Mouse (Mus musculus) left cerebral cortex, adult 18-20 months (tissue): ENCODE data around the gene Osbpl5. TPM values are rescaled to one million over a fixed set of nuclear protein-coding genes. Genes with fewer than 3 reads are reported as not detected.
"Not testable (repeated sequence)": the region's sequence is repeated elsewhere in the genome, so short reads cannot be mapped to it uniquely, and the experiment has no call there.

Experiments
- DNase-seq, 2 experiments: peaks; one replicate each; pipeline ENCODE4 v3.0.0; 2021 to 2022; ENCODE audit warnings: low spot score in 2 of 2, mixed read lengths in 1 of 2
- total RNA-seq, 2 experiments: library from RNA; stranded (reverse); gene quantifications; 2 replicates each; pipeline ENCODE4 v1.2.3; 2021

Osbpl5 gene
- total RNA-seq, 2 experiments from 2014 or later = 34.1 to 36.6 TPM

DNA sequence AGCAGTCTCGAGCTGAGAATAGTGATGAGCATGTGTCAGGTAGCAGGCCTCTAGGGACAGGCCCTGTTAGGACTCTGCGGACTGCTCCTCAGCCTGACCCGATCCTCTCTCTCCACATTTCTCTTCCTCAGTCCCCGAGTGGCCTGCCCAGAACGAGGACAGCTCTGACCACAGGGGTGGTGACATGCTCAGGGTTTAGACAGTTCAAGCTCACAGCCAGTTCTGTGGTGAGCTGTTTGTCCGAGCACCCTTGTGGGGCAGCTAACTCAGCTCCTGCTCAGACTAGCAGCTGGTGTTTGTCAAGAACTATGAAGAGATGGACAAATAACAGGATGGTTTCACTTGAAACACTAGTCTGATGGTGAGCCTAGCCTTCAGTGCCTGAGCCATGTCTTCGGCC is 45.4 kb downstream of the Osbpl5 start:
- no peak for DNase-seq

DNA sequence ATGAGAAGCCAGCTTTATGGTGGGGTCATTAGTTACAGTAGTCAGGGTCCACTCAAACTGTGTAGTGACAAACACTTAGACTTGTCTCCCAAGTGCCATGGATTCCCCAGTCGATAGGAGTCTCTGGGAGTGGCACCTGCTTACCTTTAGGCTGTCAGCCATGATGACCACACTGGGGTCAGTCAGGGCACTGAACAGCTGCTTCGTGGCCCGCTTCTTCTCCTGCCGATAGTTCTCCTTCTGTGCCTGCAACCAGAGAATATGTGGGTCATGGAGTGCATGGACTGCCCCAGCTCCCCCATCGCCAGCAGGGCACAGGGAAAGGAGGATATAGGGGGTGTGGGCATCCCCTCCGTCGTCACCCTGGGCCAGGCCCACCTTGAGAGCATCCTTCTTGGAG is 47.4 kb downstream of the Osbpl5 start:
- DNase-seq = no peak

DNA sequence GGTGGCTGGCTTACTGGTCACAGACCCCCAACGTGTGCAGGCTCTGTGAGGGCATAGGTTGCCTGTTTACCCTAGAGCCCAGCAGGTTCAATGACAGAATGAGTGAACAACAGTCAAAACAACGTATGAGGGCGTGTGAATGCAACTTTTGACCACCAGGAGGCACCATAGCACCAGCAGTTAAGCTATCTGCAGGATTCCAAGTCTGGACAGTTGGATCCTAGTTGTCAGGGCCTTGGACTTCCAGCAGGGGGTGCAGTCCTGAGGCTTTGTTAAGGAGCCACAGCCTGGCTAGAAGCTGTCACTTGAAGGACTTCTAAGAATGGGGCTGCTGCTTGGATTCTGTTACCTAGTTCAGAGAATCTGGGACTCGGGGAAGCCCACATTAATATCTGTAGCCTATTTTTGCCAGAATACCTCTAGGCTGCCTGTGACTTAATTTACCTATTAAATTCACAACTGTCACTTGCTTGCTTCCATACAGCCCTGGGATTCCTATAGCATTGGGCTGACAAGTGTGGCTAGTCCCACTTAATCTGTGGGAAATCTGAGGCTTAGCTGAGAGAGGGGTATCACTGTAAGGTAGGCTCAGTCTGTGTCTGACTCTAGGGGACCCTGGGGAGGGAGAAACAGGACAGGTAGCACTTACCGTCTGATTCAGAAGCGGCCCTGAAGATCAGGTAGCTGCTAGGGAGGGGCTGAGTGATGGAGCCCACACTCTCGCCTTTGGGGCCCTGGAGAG is 49.9 kb downstream of the Osbpl5 start:
- peak; percentile 91 to 95 for DNase-seq

DNA sequence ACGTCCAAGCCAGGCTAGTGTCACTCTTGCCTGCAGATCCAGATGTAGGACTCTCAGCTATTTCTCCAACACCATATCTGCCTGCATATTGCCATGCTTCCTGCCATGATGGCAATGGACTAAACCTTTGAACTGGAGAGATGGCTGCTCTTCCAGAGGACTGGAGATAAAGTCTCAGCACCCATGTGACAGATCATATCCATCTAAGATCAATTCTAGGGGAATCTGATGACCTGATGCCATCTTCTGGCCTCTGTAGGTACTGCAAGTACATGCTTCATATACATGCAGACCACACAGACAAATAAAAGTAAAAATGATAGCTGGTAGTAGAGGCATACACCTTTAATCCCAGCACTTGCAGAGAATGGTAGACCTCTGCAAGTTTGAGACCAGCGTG is 60.6 kb downstream of the Osbpl5 start:
- peak in 1 of 2 experiments; percentile 27 for DNase-seq

DNA sequence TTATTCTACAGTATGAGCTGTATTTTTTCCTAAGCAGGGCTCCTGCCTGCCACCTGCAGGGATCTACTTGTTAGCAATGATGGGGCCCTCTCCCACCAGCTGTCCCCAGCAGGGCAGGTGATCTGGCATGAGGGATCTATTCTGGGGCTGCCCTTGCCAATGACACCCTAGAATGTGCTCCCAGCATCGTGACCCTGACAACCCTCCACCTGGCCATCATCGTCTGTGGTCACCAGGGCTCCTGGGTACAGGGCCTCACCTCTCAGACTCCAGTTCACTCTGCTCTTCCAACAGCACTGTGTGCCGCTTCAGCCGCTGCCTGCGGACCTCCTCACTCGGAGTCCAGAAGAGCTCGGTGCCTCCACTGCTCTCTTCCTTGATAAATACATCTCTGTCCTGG is 62.2 kb downstream of the Osbpl5 start:
- no peak for DNase-seq

DNA sequence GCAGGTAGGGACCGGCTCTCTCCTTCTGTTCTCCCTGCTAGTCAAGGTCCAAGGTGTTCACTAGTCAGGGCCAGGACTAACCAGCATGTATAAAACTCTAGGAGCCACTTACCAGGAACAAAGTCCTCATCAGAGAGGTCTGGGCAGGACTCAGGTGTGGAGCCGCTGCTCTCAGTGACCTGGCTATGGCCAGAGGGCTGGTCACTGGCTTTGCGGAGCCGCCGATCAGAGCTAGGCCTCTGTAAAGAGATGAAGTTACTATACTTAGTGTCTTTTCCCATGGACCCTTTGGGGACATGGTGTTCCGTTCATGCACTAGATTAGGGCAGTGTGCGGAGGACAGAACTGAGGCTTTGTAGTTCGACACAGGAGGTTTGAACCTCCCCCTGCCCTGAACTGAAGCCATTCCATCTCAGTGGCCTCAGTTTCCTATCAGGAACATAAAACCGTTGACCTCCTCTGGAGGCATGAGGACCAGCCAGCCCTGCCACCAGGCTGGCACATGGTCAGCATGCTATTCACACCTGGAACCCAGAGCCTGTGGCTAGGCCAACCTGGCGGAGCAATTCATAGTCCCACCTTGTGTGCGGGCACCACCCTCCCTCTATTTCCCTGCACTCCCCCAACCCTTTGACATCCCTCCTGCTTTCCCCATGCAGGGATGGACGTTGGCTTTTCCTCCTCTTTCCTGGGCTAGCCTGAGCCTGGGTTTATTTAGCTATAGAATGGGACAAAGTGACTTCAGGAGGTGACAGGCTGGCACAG is 63.9 kb downstream of the Osbpl5 start:
- DNase-seq = peak in 1 of 2 experiments; percentile 1

DNA sequence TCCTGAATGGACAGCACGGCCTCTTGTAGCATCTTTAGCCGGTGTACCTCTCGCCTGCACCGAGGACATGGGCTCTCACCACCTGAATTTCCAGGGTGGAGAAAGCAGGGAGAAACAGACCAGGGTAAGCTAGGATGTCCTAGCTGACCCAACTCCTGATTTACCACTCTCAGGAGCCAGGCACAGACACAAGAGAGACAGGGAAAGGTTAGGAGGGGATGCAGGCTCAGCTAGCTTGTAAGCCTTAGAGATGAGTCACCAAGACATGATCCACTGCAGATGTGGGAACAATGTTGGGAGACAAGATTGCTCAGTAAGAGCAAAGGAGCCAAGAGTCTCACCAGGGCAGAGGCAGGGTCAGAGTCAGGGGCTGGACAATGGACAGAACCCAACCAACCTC is 64.9 kb downstream of the Osbpl5 start:
- no peak for DNase-seq

DNA sequence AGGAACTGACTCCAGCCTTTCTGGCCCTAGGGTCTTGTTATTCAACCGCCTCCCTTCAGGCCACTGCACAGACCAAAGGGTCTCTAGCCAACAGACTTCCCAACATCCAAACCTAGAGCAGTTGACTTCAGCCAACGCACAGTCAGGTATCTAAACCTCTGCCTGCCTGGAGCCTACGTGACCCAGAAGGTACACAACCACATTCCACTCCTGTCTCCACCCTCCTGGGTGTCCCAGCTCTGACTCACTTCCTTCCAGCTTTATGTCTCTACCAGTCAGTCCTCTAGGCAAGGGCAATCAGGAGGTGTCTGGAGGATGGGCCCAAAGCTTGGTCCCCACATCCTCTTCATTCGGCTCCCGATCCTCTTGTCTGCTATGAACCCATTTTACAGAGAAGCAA is 65.6 kb downstream of the Osbpl5 start:
- DNase-seq = peak in 1 of 2 experiments; percentile 1

DNA sequence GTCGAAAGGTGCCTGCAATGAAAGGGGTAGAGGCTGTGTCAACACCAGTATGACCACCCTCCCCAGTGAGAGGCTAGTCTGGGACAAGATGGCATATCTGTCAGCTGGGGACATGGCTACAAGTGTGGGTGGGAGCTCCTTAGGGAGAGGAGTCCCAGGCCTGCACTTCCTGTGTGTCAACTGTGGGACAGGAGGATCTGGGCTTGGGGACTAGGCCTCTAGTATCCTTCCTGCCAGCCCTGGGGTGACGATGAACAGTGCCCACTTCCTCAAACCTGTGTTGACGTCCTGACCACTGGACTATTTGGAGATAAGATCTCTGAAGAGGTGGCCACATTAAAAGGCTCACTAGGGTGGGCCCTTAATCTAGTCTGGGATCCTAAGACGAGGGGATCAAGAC is 66.8 kb downstream of the Osbpl5 start:
- DNase-seq = peak in 1 of 2 experiments; percentile 0

DNA sequence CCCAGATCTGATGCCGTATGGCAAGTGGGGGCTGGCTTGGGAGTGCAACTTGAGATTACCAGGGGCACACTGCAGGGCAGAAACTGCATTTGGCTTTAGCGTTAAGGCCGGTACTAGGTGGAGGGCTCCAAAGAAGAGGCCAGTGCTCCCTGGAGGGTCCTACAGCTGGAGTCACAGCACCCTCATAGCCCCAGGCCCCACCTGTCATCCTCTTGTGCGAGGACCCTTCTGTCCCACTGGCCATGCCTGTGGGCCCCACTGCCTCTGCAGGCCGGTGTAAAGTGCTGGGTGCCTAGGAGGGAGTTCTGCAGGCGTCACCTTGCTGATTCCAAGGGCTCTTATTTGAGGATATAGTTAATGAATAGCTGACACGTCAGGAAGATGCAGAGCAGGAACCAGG is 67.3 kb downstream of the Osbpl5 start:
- no peak for DNase-seq

DNA sequence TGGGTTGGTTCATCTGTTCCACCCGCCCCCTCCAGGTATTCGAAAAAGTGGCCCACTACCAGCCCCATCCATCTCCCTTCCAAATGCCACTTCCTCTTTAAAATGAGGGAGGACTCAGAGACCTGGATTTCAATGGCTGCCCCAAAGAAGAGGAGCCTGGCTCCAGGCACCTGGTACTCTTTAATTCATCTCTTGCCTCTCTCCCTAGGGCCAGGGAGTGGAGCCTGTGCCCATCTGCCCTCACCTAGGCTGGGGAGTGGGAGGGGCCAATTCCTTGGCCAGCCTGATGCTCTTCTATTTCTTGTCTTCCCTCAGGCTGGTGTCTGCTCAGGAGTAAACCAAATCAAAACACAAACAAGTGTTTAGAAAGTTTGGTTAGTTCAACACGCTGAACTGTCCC is 70.1 kb downstream of the Osbpl5 start:
- not testable (repeated sequence) for DNase-seq

DNA sequence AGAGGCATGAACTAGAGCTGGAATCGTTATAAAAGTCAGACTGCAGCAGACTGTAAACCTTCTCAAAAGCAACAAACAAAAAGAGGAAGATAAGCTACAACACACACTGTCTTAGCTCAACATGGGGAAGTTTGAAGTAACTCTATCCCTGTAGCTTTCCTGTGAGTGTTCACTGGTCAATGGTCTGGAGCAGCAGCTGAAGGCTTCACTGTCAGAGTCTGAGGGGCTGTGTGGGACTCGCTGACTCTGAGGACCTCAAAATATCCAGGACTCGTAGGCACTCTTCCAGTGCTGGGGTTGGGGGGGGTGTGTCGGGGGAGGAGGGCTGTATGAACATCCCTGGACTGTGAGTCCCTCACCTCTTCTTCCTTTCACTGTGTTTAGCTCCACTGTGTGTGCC is 70.6 kb downstream of the Osbpl5 start:
- DNase-seq = not testable (repeated sequence)

DNA sequence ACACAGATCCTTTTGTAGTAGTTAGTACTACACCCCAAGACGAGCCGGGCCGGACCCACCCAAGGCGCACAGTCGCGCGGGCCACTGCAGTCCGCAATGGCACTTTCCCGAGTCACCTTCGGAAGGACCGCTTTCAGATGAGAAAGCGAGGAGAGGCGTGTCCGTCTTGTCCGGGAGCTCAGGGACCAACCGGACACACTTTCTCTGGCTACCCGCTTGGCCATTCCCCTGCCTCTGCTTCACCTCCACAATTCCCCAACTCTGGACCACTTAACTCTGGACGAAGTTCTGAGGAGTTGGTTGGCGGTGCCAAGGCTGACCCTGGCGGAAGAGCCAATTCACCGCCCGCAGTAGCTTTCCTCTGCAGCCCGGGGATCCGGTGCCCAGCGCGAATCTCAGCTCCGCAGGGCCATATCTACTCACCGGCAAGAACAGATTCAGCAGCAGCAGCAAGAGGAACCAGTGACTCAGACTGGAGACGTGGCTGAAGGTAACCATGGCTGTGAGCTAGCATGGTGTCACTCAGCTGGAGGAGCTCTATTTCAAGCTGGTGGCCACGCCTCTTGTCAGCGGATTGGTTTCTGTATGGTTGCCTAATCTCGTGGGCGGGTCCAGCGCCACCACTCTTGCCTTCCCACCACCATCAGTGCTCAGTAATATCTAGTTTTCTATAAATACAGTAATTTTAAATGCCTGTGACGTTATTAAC is 71.3 kb downstream of the Osbpl5 start, which contains the start of gene Tnfrsf23:
TSS of gene Tnfrsf23 (minus strand) at position 514 of the 709 bp plus-strand sequence.
- peak; percentile 60 to 75 for DNase-seq

DNA sequence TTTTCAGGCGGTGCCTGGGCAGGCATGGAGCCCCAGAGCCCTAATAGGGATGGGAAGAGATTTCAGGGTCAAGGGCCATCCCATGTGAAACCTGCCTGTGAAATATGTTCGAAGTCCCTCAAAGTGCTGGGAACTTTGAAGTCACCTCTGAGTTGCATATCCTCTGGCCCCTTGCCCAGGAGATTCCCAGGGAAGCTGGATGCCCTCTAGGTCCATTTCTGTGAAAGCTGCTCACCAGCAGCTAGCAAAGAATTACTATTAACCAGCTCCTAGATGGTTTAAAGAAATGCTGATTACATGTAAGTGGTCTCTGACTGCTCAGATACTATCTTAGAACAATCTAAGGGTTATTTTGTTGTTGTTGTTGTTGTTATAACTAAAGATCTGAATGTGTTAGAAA is 72.2 kb downstream of the Osbpl5 start:
- DNase-seq = not testable (repeated sequence)

DNA sequence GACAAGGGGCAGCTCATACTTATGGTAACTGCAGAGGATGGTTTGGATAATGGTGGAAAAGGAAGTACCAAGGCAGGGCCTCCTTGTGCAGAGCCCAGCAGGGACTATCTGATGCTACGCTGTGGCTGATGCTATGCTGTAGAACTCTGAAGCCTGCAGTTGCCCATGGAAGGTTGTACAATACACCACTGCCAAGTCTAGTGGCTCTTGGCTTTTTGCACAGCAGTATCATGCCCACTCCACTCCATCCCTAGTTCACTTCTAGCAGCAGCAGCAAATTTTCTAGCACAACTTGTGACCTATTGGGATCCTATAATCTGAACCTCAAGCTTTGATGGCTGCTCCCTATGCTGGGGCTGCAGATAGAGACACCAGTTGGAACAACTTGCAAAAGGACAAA is 75.2 kb downstream of the Osbpl5 start:
- DNase-seq = no peak

DNA sequence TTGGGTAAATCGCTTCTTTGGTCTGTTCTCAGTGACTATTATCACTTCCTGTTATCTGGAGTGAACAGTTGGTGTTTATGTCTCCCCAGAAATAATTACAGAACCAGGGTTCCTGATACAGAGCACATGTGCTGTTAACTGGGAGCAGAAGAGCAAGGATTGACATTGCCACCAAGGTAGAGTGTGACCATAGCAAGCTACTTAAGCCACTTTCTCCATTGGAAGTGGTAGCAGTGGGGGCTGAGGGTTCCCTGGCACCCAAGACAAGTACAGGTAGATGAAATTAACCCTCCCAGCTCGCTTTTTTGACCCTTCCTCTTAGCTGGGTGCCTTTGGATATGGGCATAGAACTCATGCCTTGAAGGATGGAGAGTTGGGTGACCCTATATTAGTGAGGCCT is 75.9 kb downstream of the Osbpl5 start:
- DNase-seq = not testable (repeated sequence)

DNA sequence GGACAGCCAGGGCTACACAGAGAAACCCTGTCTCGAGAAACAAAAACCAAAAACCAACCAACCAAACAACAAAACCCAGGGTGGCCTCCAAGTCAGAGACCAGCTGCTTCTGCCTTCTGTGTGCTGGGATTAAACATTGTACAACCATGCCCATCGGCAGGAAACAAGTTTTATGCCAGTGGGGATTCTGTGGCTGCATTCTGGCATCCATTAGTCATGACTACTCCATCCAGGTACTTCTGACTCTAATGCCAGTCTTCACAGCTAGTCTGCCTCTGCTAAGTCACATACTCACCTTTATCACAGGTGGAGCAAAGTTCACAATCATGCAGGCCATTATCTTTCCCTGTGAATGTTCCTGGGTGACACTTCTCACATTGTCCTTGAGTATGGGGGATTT is 77.1 kb downstream of the Osbpl5 start:
- not testable (repeated sequence) for DNase-seq

DNA sequence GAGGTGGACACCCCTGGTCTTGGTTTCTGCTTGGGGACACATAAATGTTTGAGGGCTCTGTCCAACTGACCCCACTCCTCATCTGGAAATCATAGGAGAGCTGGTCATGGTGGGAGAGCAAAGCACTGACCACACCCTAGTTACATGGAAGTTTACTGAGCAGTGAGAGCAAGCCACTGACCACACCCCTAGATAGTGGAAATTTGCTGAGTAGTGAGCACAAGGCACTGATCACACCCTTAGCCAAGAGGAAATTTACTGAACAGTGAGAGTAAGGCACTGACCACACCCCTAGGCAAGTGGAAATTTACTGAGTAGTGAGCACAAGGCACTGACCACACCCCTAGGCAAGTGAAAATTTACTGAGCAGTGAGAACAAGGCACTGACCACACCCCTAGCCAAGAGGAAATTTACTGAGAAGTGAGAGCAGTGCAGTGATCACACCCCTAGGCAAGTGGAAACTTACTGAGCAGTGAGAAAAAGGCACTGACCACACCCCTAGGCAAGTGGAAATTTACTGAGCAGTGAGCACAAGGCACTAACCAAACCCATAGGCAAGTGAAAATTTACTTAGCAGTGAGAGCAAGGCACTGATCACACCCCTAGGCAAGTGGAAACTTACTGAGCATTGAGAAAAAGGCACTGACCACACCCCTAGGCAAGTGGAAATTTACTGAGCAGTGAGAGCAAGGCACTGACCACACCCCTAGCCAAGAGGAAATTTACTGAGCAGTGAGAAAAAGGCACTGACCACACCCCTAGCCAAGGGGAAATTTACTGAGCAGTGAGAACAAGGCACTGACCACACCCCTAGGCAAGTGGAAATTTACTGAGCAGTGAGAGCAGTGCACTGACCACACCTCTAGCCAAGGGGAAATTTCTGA is 90.1 kb downstream of the Osbpl5 start:
- no peak for DNase-seq

DNA sequence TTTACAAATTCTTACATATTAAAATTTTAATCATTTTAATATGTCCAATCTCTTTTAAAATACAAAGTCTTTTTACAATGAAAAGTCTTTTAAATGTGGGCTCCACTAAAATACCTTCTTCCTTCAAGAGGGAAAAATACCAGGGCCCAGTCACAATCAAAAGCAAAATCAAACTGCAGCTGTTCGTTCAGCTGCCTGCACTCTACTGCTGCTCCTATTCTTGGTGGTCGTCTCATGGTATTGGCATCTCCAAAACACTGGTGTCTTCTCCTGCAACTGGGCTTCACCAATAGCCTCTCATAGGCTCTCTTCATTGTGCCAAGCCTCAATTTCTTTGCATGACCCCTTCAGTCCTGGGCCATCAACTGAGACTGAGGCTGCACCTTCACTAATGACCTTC is 93.3 kb downstream of the Osbpl5 start:
- no peak for DNase-seq

DNA sequence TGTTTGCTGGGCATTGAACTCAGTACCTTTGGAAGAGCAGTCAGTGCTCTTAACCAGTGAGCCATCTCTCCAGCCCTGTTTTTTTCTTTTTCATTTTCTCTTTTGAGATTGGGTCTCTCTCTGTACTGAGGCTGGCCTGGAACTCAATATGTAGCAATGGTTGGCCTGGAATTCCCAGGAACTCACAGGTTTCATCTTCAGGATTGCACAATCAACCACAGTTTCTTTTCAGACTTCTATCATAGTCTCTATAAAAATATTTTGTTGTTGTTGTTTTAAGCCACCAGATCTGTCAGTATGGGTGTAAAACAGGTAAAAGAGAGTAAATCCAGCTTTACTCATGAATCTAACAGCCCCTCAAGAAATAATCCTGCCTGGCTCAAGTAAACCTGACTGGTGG is 96.0 kb downstream of the Osbpl5 start:
- no peak for DNase-seq
